Mouse (Mus musculus): ENCODE measurements around the gene Ddx60.
"Not testable (repeated sequence)": the region's sequence is repeated elsewhere in the genome, so short reads cannot be mapped to it uniquely, and the experiment has no call there.

Gene Ddx60

DNA sequence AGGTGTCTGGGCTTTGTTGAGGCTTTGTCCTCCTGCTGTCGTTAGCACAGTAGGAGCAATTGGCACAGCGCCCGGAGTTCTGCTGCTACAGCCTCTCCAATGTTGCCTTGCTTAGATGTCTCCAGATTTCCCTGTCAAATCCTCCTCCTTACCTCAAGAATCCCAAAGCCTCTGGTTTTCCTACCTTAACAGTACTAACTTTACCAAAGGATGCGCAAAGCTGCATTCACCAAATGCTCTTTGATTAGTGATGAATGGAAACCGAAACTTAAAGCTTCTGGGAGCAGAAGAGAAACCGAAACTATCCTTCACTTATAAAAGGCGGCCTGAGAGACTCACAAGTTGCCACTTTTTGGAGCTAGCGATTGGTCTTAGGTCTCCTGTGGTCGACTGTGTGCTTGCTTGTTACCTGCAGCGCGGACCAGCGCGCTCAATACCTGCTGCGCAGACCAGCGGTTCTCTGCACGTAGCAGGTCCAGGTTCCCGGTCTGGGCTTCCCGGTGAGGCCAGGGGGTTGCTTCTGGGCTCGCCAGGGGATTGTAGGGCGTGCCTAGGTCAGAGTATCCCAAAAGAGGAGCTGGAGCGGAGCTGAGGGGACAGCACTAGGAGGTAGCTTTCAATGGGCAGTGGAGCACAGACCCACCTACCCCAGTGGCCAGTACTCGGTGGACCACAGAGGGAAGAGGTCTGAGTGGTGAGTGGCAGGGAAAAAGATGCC lies at the start of gene Ddx60:
Ddx60 (plus strand) TSS at position 311 of the 718 bp plus-strand sequence.
- peak; percentile 67 for DNase-seq (ENCODE audit: low spot score)

DNA sequence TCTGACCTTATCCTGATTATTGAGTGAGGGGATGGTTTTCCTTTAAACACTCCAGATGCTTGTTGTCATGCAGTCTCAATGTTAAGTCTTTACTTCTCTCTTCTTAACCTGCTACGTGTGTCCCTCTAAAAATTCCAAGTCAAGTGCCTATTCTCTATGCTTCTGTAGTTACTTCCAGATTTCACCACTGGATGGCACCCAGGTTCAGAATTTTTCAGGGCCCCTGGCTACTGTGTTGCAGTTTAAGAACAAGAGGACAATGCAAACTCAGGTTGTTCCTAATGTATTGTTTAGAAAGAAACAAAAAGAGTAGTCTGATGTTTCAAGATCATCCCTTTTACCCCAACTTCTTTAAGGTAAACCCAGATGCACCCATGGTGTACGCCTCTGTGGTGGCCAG lies 33.8 kb upstream of the Ddx60 start:
- peak; percentile 46 for DNase-seq (ENCODE audit: low spot score)

GRCm38 (mm10) chr8:61896742-61897141 lies 31.1 kb upstream of the Ddx60 start:
- no peak for DNase-seq (ENCODE audit: low spot score)

- no peak for DNase-seq (ENCODE audit: low spot score)
Measured at GRCm38 (mm10) chr8:61897402-61897801, 30.5 kb upstream of the Ddx60 start.

- DNase-seq (ENCODE audit: low spot score) = no peak
Measured at GRCm38 (mm10) chr8:61901028-61901717, 26.7 kb upstream of the Ddx60 start.

DNA sequence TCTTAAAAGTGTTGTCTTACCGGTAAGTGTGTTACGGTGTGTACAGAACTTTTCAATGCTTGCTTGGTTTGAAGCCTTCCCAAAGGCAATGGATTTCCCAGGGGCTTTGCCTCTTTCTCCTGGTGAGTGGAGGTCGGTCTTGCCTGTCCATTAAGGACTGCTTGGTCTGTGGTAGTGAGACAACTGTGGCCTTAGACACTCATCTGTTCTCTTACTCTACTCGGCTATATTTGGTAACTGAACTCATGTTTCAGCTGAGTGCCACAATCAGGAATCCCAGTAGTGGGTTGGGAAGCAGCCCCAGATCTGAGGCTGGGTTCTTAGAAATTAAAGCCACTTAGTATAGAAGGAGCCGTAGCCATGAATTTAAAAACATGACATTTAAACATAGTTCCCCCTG lies 25.4 kb upstream of the Ddx60 start, which contains the start of gene Palld:
Palld (minus strand) TSS at position 170 of the 400 bp plus-strand sequence.
- no peak for DNase-seq (ENCODE audit: low spot score)

DNA sequence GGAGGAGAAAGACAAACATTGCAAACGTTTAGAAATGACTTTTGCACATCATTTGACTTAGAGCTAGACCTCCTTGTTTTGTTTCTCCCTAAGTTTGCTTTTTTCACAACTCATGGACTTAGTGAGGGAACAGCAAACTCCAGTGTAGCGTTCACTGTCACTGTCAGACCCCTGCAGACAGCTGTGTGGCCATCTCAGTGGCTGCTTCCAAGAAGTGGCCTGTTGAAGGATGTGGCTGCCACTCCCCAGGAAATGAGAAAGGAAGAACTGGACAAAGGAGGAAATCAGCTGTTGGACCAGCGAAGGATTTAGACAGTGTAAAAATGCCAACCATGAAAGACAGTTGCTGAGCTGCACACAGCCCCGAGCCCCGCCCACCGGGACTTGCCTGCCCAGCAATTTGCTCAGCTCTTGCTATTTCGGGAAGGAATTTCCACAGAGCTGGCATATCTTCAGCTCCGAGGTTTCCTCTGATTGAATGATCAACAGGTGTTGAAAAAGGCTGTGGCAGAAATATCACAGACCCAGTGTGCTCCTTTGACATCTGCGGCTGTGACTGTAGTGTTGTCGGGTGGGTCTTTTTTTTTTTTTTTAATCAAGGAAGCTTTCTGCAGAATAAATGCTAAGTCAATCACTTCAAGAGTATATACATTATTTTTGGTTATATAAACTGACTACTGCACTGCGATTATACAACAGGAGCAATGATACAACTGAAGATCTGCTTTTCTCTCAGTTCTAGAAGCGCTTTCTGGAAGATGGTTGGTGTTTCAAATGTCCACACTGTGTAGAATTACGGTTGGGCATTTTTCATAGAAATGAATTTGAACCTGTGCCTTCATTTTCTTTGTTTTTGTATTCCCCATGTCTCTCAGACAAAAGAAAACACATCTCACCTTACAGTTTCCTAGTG lies 19.3 kb upstream of the Ddx60 start:
- DNase-seq (ENCODE audit: low spot score) = peak; percentile 29

- no peak for DNase-seq (ENCODE audit: low spot score)
Measured at GRCm38 (mm10) chr8:61909313-61909712, 18.6 kb upstream of the Ddx60 start.

- DNase-seq (ENCODE audit: low spot score) = no peak
Measured at GRCm38 (mm10) chr8:61912817-61913216, 15.1 kb upstream of the Ddx60 start.

GRCm38 (mm10) chr8:61913957-61914356 lies 13.9 kb upstream of the Ddx60 start:
- DNase-seq (ENCODE audit: low spot score) = no peak

- DNase-seq (ENCODE audit: low spot score) = no peak
Measured at GRCm38 (mm10) chr8:61917287-61917686, 10.6 kb upstream of the Ddx60 start.

GRCm38 (mm10) chr8:61919145-61919788 lies 8.6 kb upstream of the Ddx60 start:
- DNase-seq (ENCODE audit: low spot score) = no peak

GRCm38 (mm10) chr8:61920389-61920788 lies 7.5 kb upstream of the Ddx60 start:
- no peak for DNase-seq (ENCODE audit: low spot score)

GRCm38 (mm10) chr8:61921454-61922054 lies 6.3 kb upstream of the Ddx60 start:
- no peak for DNase-seq (ENCODE audit: low spot score)

DNA sequence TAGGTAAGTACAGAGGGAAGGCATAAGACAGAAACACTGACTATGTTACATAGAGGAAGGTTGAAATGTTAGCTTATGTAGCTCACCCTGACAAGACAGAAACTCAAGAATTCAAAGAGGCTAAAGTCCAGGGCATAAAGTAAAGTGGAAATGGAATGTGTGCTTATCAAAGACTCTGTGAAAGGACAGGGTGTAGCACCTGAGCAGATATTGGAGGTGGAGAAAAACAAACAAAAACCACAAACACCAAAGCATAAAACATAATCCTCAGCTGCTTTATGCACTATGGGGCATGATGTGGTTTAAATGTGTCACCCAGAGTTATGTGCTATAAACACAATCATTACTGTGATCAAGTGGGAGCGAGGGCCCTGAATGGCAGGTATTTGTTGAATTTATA lies 3.4 kb upstream of the Ddx60 start:
- DNase-seq (ENCODE audit: low spot score) = no peak

DNA sequence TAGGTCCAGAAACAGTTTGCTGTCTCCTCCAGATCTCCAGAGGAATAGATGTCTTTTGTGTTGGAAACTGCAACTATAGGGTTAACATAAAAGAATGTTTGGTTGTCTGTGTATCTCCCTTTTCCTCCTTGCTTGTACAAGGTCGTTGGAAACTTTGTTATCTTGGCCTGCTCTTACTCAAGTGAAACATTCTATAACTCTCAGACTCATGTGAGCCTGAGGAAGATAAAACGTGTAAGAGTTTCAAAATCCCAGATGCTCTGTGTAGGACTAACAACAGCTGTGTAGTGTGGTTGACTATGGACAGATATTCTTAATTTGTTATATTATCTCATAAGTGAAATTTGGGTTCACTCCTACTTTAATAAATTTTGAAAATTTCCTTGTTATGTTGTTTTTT lies 5.4 kb downstream of the Ddx60 start:
- no peak for DNase-seq (ENCODE audit: low spot score)

GRCm38 (mm10) chr8:61937576-61937975 lies 9.7 kb downstream of the Ddx60 start:
- DNase-seq (ENCODE audit: low spot score) = no peak

DNA sequence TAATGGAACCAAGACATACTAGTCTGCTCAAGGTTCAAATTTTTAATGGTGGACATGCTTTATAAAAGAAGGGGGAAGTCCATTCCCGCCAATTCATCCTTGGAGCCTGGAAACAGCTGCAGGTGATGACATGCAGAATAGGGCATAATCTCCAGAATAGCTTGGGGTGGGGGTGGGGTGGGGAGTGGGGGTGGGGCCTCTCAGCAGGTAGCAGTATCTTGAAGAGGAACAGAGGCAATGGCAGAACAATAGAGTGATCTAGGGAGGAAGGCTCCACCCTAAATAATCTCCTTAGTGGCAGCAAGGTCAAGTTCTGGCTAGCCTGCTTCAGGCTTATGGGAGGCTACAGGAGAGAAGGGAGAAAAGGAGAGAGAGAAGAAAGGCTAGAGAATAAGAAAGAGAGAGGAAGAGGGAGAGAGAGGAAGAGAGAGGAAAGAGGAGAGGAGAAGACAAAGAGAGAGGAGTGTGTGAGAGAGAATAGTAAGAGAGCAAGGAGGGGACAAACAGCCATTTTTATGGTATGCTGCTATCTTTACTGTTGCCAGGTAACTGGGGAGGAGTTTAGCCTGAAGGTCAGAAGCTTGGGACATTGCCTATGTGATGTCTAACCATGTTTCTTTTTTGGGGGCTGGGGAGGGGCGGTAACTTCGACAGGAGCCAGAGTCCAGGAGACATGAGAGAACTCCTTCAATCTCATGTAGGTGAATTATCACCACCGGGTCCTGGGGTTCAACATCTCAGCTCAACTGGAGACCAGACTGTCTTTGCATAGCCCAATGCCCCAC lies 36.9 kb downstream of the Ddx60 start:
- DNase-seq (ENCODE audit: low spot score) = not testable (repeated sequence)

GRCm38 (mm10) chr8:61969581-61969980 lies 41.7 kb downstream of the Ddx60 start:
- no peak for DNase-seq (ENCODE audit: low spot score)

DNA sequence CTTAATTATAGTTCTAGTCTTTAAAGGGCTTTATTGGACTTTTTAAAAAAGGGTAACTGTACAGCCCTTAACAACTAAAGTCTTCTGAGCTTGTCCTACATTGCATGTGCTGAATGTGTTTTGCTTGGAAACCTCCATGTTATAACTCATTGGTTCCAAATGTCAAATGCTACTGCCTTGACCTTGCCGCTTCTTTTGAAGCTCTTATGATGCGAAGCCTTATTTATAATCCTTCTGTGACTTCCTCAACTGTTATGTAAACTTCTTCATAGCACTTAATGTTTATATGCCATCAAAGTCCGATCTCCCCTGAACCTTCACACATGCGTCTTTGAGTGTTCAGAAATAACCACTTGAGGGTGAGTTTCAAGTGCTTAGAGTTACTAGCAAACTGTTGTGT lies 57.1 kb downstream of the Ddx60 start:
- DNase-seq (ENCODE audit: low spot score) = no peak
